11 mouse cellular contexts compared by ENCODE assay signal in genomic region chr9:40751749-40752148, GRCm38 (mm10). TPM values are rescaled to one million over a fixed set of nuclear protein-coding genes. Genes with fewer than 3 reads are reported as not detected.
DNase-seq lines count a peak whose midpoint lies in the region; ATAC-seq and TF ChIP-seq lines count a peak whose summit lies in the region.
"Had no signal": no experiment of that assay in that cellular context is flagged by ENCODE, and none has a peak within 500 bp of the region (broad histone marks: within the 10 kb centered on the region; RNA-seq: fewer than 3 reads in every experiment).

No protein-coding gene starts in this region.

- no peak overlapping the region for H3K9ac ChIP-seq in lung, embryonic 14.5 days
- H3K9ac ChIP-seq: limb, embryonic 13.5 days; midbrain, embryonic 12.5 days had no signal

- DNase-seq in cerebellum, adult 2 months: no peak
- no peak for DNase-seq in kidney, adult 2 months
- no peak for DNase-seq in kidney, adult 8-10 months
- DNase-seq in lung, embryonic 14.5 days: no peak
- no peak for DNase-seq in lung, adult 2 months
- peak; percentile 21 for DNase-seq in splenic B cell, adult 2 months (ENCODE audit: low read depth, low spot score)
- DNase-seq in urinary bladder, adult 2 months (ENCODE audit: low spot score): no peak
- DNase-seq: lung, postnatal 14 days had no signal

- peak; percentile 6; the same call in 1 of the 2 replicates for TF ChIP-seq CTCF in cerebellum, adult 2 months (IDR thresholded peaks at IDR 0.05; ENCODE audit: borderline replicate concordance, insufficient read depth, low read depth, low read length)
- TF ChIP-seq CTCF in kidney, adult 2 months (conservative IDR thresholded peaks at IDR 0.05; ENCODE audit: insufficient read depth, insufficient read length, low read depth, low read length): peak; percentile 24
- peak; percentile 37 for TF ChIP-seq CTCF in lung, embryonic 14.5 days (IDR thresholded peaks at IDR 0.05; ENCODE audit: low read depth)
- TF ChIP-seq CTCF in lung, adult 2 months (IDR thresholded peaks at IDR 0.05; ENCODE audit: insufficient read depth, low read length): no peak

- WGBS in cerebellum, adult 2 months: 38% methylated on average over 3 of the region's 3 CpGs
- WGBS in kidney, adult 2 months: 42% methylated on average over 3 of the region's 3 CpGs
- 58% methylated on average over 3 of the region's 3 CpGs for WGBS in lung, embryonic 14.5 days
- 56% methylated on average over 3 of the region's 3 CpGs for WGBS in lung, adult 2 months

- no peak overlapping the region for H3K4me3 ChIP-seq in cerebellum, adult 2 months (replicated peaks; ENCODE audit: insufficient read depth, low read depth, low read length)
- H3K4me3 ChIP-seq in kidney, adult 2 months (ENCODE audit: insufficient read depth, low read depth, low read length): no peak overlapping the region
- no peak overlapping the region for H3K4me3 ChIP-seq in lung, embryonic 14.5 days (ENCODE audit: low read depth, low read length)
- no peak overlapping the region for H3K4me3 ChIP-seq in lung, adult 2 months (replicated peaks; ENCODE audit: extremely low read depth, low read depth, low read length)
- H3K4me3 ChIP-seq: limb, embryonic 13.5 days; midbrain, embryonic 12.5 days had no signal

- no peaks in the 10 kb centered on the region for H3K9me3 ChIP-seq in lung, embryonic 14.5 days (ENCODE audit: low read depth, low read length)
- H3K9me3 ChIP-seq: limb, embryonic 13.5 days; midbrain, embryonic 12.5 days had no signal

- no peak overlapping the region for H3K27ac ChIP-seq in cerebellum, adult 2 months (ENCODE audit: insufficient read depth, low read length)
- H3K27ac ChIP-seq in kidney, adult 2 months (ENCODE audit: insufficient read depth, low read depth, low read length): no peak overlapping the region
- H3K27ac ChIP-seq in lung, embryonic 14.5 days (ENCODE audit: low read depth): no peak overlapping the region
- H3K27ac ChIP-seq: limb, embryonic 13.5 days; midbrain, embryonic 12.5 days had no signal

- TF ChIP-seq POLR2A in cerebellum, adult 2 months (IDR thresholded peaks at IDR 0.05; ENCODE audit: borderline replicate concordance, insufficient read depth, low read length): no peak
- no peak for TF ChIP-seq POLR2A in kidney, adult 2 months (IDR thresholded peaks at IDR 0.05; ENCODE audit: low read depth, low read length)
- no peak for TF ChIP-seq POLR2A in lung, adult 2 months (IDR thresholded peaks at IDR 0.05; ENCODE audit: borderline replicate concordance, extremely low read depth, low read depth, low read length)

- ATAC-seq in cerebellum, adult (ENCODE audit: insufficient number of reproducible peaks, low FRiP score, low TSS enrichment): no peak
- ATAC-seq in lung, embryonic 14.5 days (ENCODE audit: insufficient read depth): no peak

- no peaks in the 10 kb centered on the region for H3K27me3 ChIP-seq in cerebellum, adult 2 months (ENCODE audit: control insufficient read depth, insufficient read depth, low read length)
- no peaks in the 10 kb centered on the region for H3K27me3 ChIP-seq in kidney, adult 2 months (replicated peaks; ENCODE audit: control insufficient read depth, insufficient read depth, low read length)
- no peaks in the 10 kb centered on the region for H3K27me3 ChIP-seq in lung, embryonic 14.5 days (ENCODE audit: insufficient read depth, low read length)
- no peaks in the 10 kb centered on the region for H3K27me3 ChIP-seq in splenic B cell, adult 2 months (ENCODE audit: control insufficient read depth, insufficient read depth, low read length, poor library complexity, severe bottlenecking)
- H3K27me3 ChIP-seq: limb, embryonic 13.5 days; midbrain, embryonic 12.5 days had no signal

- H3K4me2 ChIP-seq in lung, embryonic 14.5 days: no peak overlapping the region
- H3K4me2 ChIP-seq: limb, embryonic 13.5 days; midbrain, embryonic 12.5 days had no signal

- H3K4me1 ChIP-seq in cerebellum, adult 2 months (ENCODE audit: control insufficient read depth, insufficient read depth, low read length): peaks cover 9% of the 10 kb centered on the region; the same call in 1 of the 2 replicates
- H3K4me1 ChIP-seq in kidney, adult 2 months (ENCODE audit: control insufficient read depth, insufficient read depth, low read length): no peaks in the 10 kb centered on the region; the same call in 1 of the 2 replicates
- 0 out of 2 replicates have a peak, but pooled peaks cover under 1% of the 10 kb centered on the region for H3K4me1 ChIP-seq in lung, embryonic 14.5 days (ENCODE audit: insufficient read depth)
- peaks cover 3% of the 10 kb centered on the region for H3K4me1 ChIP-seq in lung, adult 2 months (ENCODE audit: control insufficient read depth, insufficient read depth, low read length)

- H3K36me3 ChIP-seq in kidney, adult 2 months (ENCODE audit: control insufficient read depth, insufficient read depth, low read length): no peaks in the 10 kb centered on the region
- no peaks in the 10 kb centered on the region for H3K36me3 ChIP-seq in lung, embryonic 14.5 days (ENCODE audit: insufficient read depth)
- no peaks in the 10 kb centered on the region for H3K36me3 ChIP-seq in splenic B cell, adult 2 months (ENCODE audit: control insufficient read depth, insufficient read depth, low read length, poor library complexity, severe bottlenecking)
- H3K36me3 ChIP-seq: midbrain, embryonic 12.5 days had no signal

RNA-seq across cellular contexts. Expression of gene Hspa8, which starts 49.0 kb away (rescaled TPM):
- 2,645 and 2,703 TPM in 2 replicates for polyA plus RNA-seq in cerebellum, adult 2 months (2012; rRNA removed)
- 3,384 and 3,621 TPM in 2 replicates for polyA plus RNA-seq in kidney, adult 2 months (2012; rRNA removed)
- polyA plus RNA-seq in lung, embryonic 14.5 days (2014; fragmentation: Nextera tagmentation; extraction: Ambion mirVana): 2,522 and 2,633 TPM in 2 replicates
- 1,079 and 1,193 TPM in 2 replicates for polyA plus RNA-seq in lung, adult 2 months (2012; rRNA removed)
- 1,107 and 1,301 TPM in 2 replicates for polyA plus RNA-seq in urinary bladder, adult 2 months (2012; rRNA removed)
